Mouse (Mus musculus) erythroblast, embryonic 14.5 days (primary cell): ENCODE results near the gene Pid1.

ENCODE experiments used
- GATA1 ChIP-seq: IDR thresholded peaks from 2 replicates; pipeline ENCODE4 v1.6.1; 2012; ENCODE audit warnings: low read length, inconsistent platforms, mixed read lengths
- TAL1 ChIP-seq: IDR thresholded peaks from 3 replicates; pipeline ENCODE4 v1.6.1; 2012; ENCODE audit warnings: low read length, inconsistent platforms, mixed read lengths

DNA sequence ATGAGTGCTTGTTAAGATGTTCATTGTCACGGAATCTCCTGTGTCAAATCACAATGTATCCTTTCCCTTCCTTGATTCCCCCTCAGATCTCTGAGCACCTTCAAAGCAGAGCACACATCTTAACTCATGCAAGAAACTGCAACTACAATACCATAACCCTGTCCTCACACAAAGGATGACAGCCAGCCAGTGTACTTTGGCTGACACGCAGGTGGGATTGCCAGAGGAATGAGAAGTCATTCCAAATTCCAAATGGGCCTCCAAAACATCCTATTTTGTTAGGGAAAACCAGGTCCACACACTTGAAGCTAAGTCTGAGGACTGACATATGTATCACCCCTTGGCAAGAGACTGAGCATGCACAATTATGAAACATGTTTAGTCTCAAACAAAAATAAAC is 45.5 kb upstream of the Pid1 start:
- no peak for TF ChIP-seq TAL1
- no peak for TF ChIP-seq GATA1
